Mouse (Mus musculus) testis, adult 2 months (tissue): ENCODE measurements at regions not wholly inside any gene's neighbourhood (a gene's known extent, or its start where the extent isn't known, plus 50 kb on each side); places are given as distances from the start of the nearest gene placed in this dataset.

ENCODE experiments used
- CTCF ChIP-seq: fragments of 200-500 bp; IDR thresholded peaks from 2 replicates; pipeline ENCODE4 v1.5.1; 2012; ENCODE audit warnings: low read depth, mild to moderate bottlenecking, inconsistent platforms, low read length, moderate library complexity; ENCODE audit not compliant: control insufficient read depth, insufficient read depth, insufficient replicate concordance
- POLR2A ChIP-seq: fragments of 200-500 bp; IDR thresholded peaks from 2 replicates; pipeline ENCODE4 v1.6.1; 2012; ENCODE audit warnings: low read depth, mild to moderate bottlenecking, inconsistent platforms, low read length, moderate library complexity; ENCODE audit not compliant: control insufficient read depth

DNA sequence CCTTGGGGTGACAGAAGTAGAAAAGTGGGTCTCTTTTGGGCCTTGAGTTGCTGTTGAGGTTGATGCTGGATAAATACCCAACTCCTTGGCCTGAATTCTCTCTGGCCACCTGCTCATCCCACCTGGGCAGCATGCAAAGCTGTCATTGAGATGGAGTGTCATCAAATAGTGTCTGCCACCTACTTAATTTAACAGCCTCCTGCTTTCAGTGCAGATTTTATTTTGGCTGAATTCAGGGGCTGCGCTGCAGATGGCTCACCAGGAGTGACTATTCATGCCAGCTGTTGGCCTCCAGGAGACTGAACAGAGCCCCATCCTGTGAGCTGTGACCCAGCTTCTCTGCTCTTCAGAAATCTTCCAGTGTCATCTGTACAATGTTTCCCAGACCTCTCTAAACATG, 206.7 kb upstream of the Eci2 start:
- no peak for TF ChIP-seq CTCF
- no peak for TF ChIP-seq POLR2A
